Mouse (Mus musculus) v-Abl transformed pro-B cells (cell line): ENCODE results near the gene Gm45717.
"Not testable (repeated sequence)": the region's sequence is repeated elsewhere in the genome, so short reads cannot be mapped to it uniquely, and the experiment has no call there.

Source experiments
- in situ Hi-C, 2 experiments: fragments of 400-800 bp; cut with MboI; formaldehyde crosslinking; loops; one replicate each; pipeline ENCODE4 v1.15.1; 2025; ENCODE audit not compliant: unreplicated experiment in 2 of 2

Gm45717 gene

GRCm38 (mm10) chr7:140955758-140956555 lies at the start of gene Gm45717, which contains the start of gene Ifitm2:
TSS of gene Gm45717 (minus strand) at chr7:140955937.
TSS of gene Ifitm2 (minus strand) at chr7:140955987.
- in situ Hi-C loops, result loop anchor here (5.0 to 25.0 kb wide), 5 partner anchors 41 to 231 kb away; partner anchors contain the start of genes Hras (in 1 of the 2), Ifitm3 (in 1 of the 2) and Lrrc56 (in 1 of the 2)

- in situ Hi-C loops, result no loop called here
These were observed 47.7 kb upstream of the Gm45717 start for GRCm38 (mm10) chr7:141003248-141004010.

GRCm38 (mm10) chr7:141000881-141001708 lies 45.4 kb upstream of the Gm45717 start:
- in situ Hi-C loops, result no loop called here

GRCm38 (mm10) chr7:140998853-140999700 lies 43.3 kb upstream of the Gm45717 start:
- in situ Hi-C loops, result loop anchor here in 1 of 2 experiments (5.0 kb wide), 1 partner anchor 42 kb away; the partner anchor contains the start of genes Gm45717 and Ifitm2

GRCm38 (mm10) chr7:140997817-140998216 lies 42.1 kb upstream of the Gm45717 start:
- in situ Hi-C loops, result loop anchor here in 1 of 2 experiments (5.0 kb wide), 1 partner anchor 41 kb away; the partner anchor contains the start of genes Gm45717 and Ifitm2

- in situ Hi-C loops, result no loop called here
These were observed 35.5 kb upstream of the Gm45717 start for GRCm38 (mm10) chr7:140991117-140991689.

- in situ Hi-C loops, result no loop called here
These were observed 34.9 kb upstream of the Gm45717 start for GRCm38 (mm10) chr7:140990622-140991021.

- in situ Hi-C loops, result no loop called here
These were observed 34.4 kb upstream of the Gm45717 start for GRCm38 (mm10) chr7:140990185-140990584.

GRCm38 (mm10) chr7:140989022-140989421 lies 33.3 kb upstream of the Gm45717 start:
- in situ Hi-C loops, result no loop called here

- in situ Hi-C loops, result no loop called here
These were observed 31.7 kb upstream of the Gm45717 start for GRCm38 (mm10) chr7:140987182-140988138.

- in situ Hi-C loops, result no loop called here
These were observed 27.2 kb upstream of the Gm45717 start for GRCm38 (mm10) chr7:140982971-140983370.

GRCm38 (mm10) chr7:140981704-140982103 lies 26.0 kb upstream of the Gm45717 start:
- in situ Hi-C loops, result no loop called here

- in situ Hi-C loops, result not testable (repeated sequence)
These were observed 21.0 kb upstream of the Gm45717 start for GRCm38 (mm10) chr7:140976720-140977119.

- in situ Hi-C loops, result no loop called here
These were observed 19.7 kb upstream of the Gm45717 start for GRCm38 (mm10) chr7:140975465-140975864.

- in situ Hi-C loops, result loop anchor here in 1 of 2 experiments (25.0 kb wide), 1 partner anchor 212 kb away; the partner anchor contains the start of genes Hras and Lrrc56
These were observed 19.2 kb upstream of the Gm45717 start for GRCm38 (mm10) chr7:140974940-140975339.

GRCm38 (mm10) chr7:140973396-140974165 lies 17.8 kb upstream of the Gm45717 start:
- in situ Hi-C loops, result loop anchor here in 1 of 2 experiments (25.0 kb wide), 1 partner anchor 214 kb away; the partner anchor contains the start of genes Hras and Lrrc56
